ENCODE assay signal across 22 mouse cellular contexts in the genomic region with DNA sequence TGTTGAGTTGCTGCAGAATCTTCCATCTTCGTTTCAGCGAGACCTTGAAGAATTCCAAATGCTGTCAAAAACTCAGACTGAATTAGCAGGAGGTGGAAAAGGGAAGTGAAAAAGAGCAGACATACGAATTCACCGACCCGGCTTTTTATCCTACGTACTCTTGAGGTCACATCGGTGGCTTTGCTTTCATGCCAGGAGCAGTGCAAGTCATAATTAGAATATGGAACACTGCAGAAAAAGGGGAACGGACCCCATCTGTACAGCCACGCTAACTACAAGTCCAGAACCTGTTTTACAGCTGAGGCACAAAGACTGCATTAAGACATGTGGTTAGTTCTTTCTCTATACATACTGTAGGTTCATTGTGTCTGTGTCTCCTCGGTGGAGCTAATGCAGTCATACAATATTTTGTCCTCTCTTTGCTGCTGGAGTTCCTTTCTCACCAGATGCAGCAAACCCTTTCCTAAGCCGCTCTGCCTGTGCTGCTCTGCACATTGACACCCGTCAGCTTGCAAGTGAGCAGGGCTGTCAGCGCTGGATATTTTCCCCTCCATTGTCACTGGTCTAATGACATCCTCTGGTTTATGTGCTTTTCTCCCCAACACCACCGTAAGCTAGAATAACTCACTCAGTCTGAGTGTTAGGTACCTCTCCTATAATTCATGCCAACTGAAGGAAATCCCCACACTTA.
DNase-seq lines count a peak whose midpoint lies in the region; ATAC-seq and TF ChIP-seq lines count a peak whose summit lies in the region.
"Had no signal": no experiment of that assay in that cellular context is flagged by ENCODE, and none has a peak within 500 bp of the region (broad histone marks: within the 10 kb centered on the region; RNA-seq: fewer than 3 reads in every experiment).

No protein-coding gene starts in this region.

- H3K27ac ChIP-seq in heart, embryonic 13.5 days (replicated peaks) = no peak overlapping the region
- H3K27ac ChIP-seq in CH12.LX (ENCODE audit: insufficient read depth, low read depth) = no peak overlapping the region
- H3K27ac ChIP-seq in limb, embryonic 13.5 days = no peak overlapping the region; the same call in 1 of the 2 replicates
- H3K27ac ChIP-seq: heart, embryonic 15.5 days; hindbrain, embryonic 13.5 days; liver, embryonic 14.5 days had no signal

- H3K36me3 ChIP-seq in heart, embryonic 13.5 days = no peaks in the 10 kb centered on the region
- no peaks in the 10 kb centered on the region for H3K36me3 ChIP-seq in CH12.LX (replicated peaks in 1 of 2; ENCODE audit: control insufficient read depth in 1 of 2, insufficient read depth in 1 of 2, low read length in 1 of 2)
- no peaks in the 10 kb centered on the region for H3K36me3 ChIP-seq in limb, embryonic 13.5 days
- H3K36me3 ChIP-seq: heart, embryonic 15.5 days; hindbrain, embryonic 13.5 days had no signal

- H3K4me2 ChIP-seq in heart, embryonic 13.5 days = peak overlapping the region; percentile 22
- peak overlapping the region; percentile 88 for H3K4me2 ChIP-seq in CH12.LX (ENCODE audit: insufficient read depth, low read depth, poor library complexity, severe bottlenecking)
- peak overlapping the region; percentile 30 for H3K4me2 ChIP-seq in limb, embryonic 13.5 days (replicated peaks)
- H3K4me2 ChIP-seq: heart, embryonic 15.5 days; hindbrain, embryonic 13.5 days had no signal

- DNase-seq in heart, adult 8-10 months (ENCODE audit: low spot score) = no peak
- peak; percentile 58 for DNase-seq in CH12.LX (ENCODE audit: extremely low read depth)
- DNase-seq in frontal cortex, postnatal 14 days (ENCODE audit: low spot score in 2 of 2) = no peak
- no peak for DNase-seq in spleen, postnatal 36 days (ENCODE audit: low spot score in 2 of 2)
- DNase-seq: adrenal gland, adult 2 months; cerebellum, adult 9-11 months; gastrocnemius, postnatal 36 days; kidney, adult 8-10 months; kidney, postnatal 25 days; left cerebral cortex, postnatal 4 days; lung, postnatal 10 days; midbrain, embryonic 14.5 days; right cerebral cortex, postnatal 4 days; thymus, postnatal 25 days had no signal

- H3K9ac ChIP-seq in heart, embryonic 13.5 days = no peak overlapping the region
- no peak overlapping the region for H3K9ac ChIP-seq in CH12.LX (ENCODE audit: insufficient read depth, low read depth)
- no peak overlapping the region for H3K9ac ChIP-seq in limb, embryonic 13.5 days
- H3K9ac ChIP-seq: heart, embryonic 15.5 days; hindbrain, embryonic 13.5 days; liver, embryonic 14.5 days had no signal

- H3K9me3 ChIP-seq in heart, embryonic 13.5 days = no peaks in the 10 kb centered on the region
- no peaks in the 10 kb centered on the region for H3K9me3 ChIP-seq in CH12.LX (replicated peaks; ENCODE audit: low read length)
- H3K9me3 ChIP-seq in limb, embryonic 13.5 days = no peaks in the 10 kb centered on the region
- H3K9me3 ChIP-seq: heart, embryonic 15.5 days; hindbrain, embryonic 13.5 days; megakaryocyte, embryonic 14.5 days had no signal

- no peaks in the 10 kb centered on the region for H3K79me2 ChIP-seq in CH12.LX (replicated peaks; ENCODE audit: control insufficient read depth, extremely low read depth, insufficient read depth, poor library complexity, severe bottlenecking)

- no peak for TF ChIP-seq CTCF in CH12.LX (conservative IDR thresholded peaks at IDR 0.05 in 1 of 2, IDR thresholded peaks at IDR 0.05 in 1 of 2; ENCODE audit: low read depth in 2 of 2, low read length in 2 of 2)

- 56% methylated on average over 14 of the region's 14 CpGs for WGBS in heart, embryonic 13.5 days
- WGBS in limb, embryonic 13.5 days = 43% methylated on average over 14 of the region's 14 CpGs

- no peak for TF ChIP-seq RAD21 in CH12.LX (IDR thresholded peaks at IDR 0.05; ENCODE audit: low read depth, low read length)

- peaks cover 8% of the 10 kb centered on the region; the same call in 1 of the 2 replicates for H3K4me1 ChIP-seq in heart, embryonic 13.5 days
- H3K4me1 ChIP-seq in CH12.LX (ENCODE audit: control insufficient read depth in 1 of 2, insufficient read depth in 2 of 2) = peaks cover 4 to 13% of the 10 kb centered on the region in 2 experiments; a peak in 2 of 4 replicates
- H3K4me1 ChIP-seq in limb, embryonic 13.5 days = peaks cover 10% of the 10 kb centered on the region
- H3K4me1 ChIP-seq: megakaryocyte, embryonic 14.5 days had no signal

- TF ChIP-seq POLR2A in CH12.LX (IDR thresholded peaks at IDR 0.05; ENCODE audit: low read depth, low read length) = no peak

- H3K4me3 ChIP-seq in heart, embryonic 13.5 days = no peak overlapping the region
- H3K4me3 ChIP-seq in CH12.LX (replicated peaks in 1 of 3; ENCODE audit: low read depth in 2 of 3, low read length in 2 of 3, poor library complexity in 1 of 3) = no peak overlapping the region
- no peak overlapping the region for H3K4me3 ChIP-seq in limb, embryonic 13.5 days
- H3K4me3 ChIP-seq: heart, embryonic 15.5 days; hindbrain, embryonic 13.5 days; megakaryocyte, embryonic 14.5 days had no signal

- peak; percentile 83 for TF ChIP-seq EP300 in CH12.LX (IDR thresholded peaks at IDR 0.05; ENCODE audit: low read length)

- ATAC-seq in heart, embryonic 13.5 days (ENCODE audit: extremely low read depth, insufficient number of reproducible peaks, low FRiP score, low TSS enrichment) = no peak
- peak; percentile 99 for ATAC-seq in common myeloid progenitor, adult 5-6 weeks (replicated peaks; ENCODE audit: low read depth, poor library complexity, severe bottlenecking)
- ATAC-seq in limb, embryonic 13.5 days (ENCODE audit: low FRiP score, low read depth) = 0 out of 2 replicates have a peak, but pooled peaks have one; percentile 28
- ATAC-seq: inflammation-experienced regulatory T-cells, adult 6 months had no signal

- dilution Hi-C loops in CH12.LX (cut with MboI; ENCODE audit: extremely low pct_ligation_motif_present, extremely low pct_unique_long_range_greater_than_20kb, low sequenced_read_pairs) = no loop called here

- H3K27me3 ChIP-seq in heart, embryonic 13.5 days (replicated peaks) = no peaks in the 10 kb centered on the region
- no peaks in the 10 kb centered on the region for H3K27me3 ChIP-seq in CH12.LX (replicated peaks)
- H3K27me3 ChIP-seq in limb, embryonic 13.5 days = no peaks in the 10 kb centered on the region
- H3K27me3 ChIP-seq: heart, embryonic 15.5 days; hindbrain, embryonic 13.5 days; megakaryocyte, embryonic 14.5 days had no signal

- in situ Hi-C loops in CH12.LX (cut with MboI; ENCODE audit: low pct_ligation_motif_present, low pct_unique_long_range_greater_than_20kb, low sequenced_read_pairs) = no loop called here

TF ChIP-seq in CH12.LX, 34 proteins besides CTCF, POLR2A, EP300 and RAD21:
- 0 out of 2 replicates have a peak, but pooled peaks have one; percentile 48 for TF ChIP-seq JUND (conservative IDR thresholded peaks at IDR 0.05; ENCODE audit: low read depth, low read length)
- TF ChIP-seq RCOR1 (conservative IDR thresholded peaks at IDR 0.05; ENCODE audit: low read depth, low read length) = no peak
- no peak for TF ChIP-seq CHD2 (IDR thresholded peaks at IDR 0.05; ENCODE audit: low read length)
- TF ChIP-seq MXI1 (IDR thresholded peaks at IDR 0.05; ENCODE audit: low read depth, low read length) = no peak
- TF ChIP-seq UBTF (IDR thresholded peaks at IDR 0.05; ENCODE audit: low read depth, low read length) = no peak
- no peak for TF ChIP-seq PAX5 (IDR thresholded peaks at IDR 0.05; ENCODE audit: low read length)
- TF ChIP-seq MAX (IDR thresholded peaks at IDR 0.05; ENCODE audit: low read length) = no peak
- no peak; the same call in 1 of the 2 replicates for TF ChIP-seq ETS1 (conservative IDR thresholded peaks at IDR 0.05; ENCODE audit: low read depth, low read length)
- TF ChIP-seq MAFK (IDR thresholded peaks at IDR 0.05; ENCODE audit: insufficient replicate concordance, low read length) = 0 out of 2 replicates have a peak, but pooled peaks have one; percentile 33
- no peak for TF ChIP-seq MEF2A (IDR thresholded peaks at IDR 0.05; ENCODE audit: borderline replicate concordance, low read depth, low read length)
- TF ChIP-seq IRF4 (IDR thresholded peaks at IDR 0.05; ENCODE audit: low read depth, low read length) = peak; percentile 77
- TF ChIP-seq KAT2A (IDR thresholded peaks at IDR 0.05; ENCODE audit: insufficient replicate concordance, low read length) = no peak
- peak; percentile 27; the same call in 1 of the 2 replicates for TF ChIP-seq BHLHE40 (IDR thresholded peaks at IDR 0.05; ENCODE audit: low read depth, low read length)

Comparison
In these comparisons a context has a peak if more than half of its experiments do, and no peak if none do; other contexts are left out.
1. H3K4me2 ChIP-seq: peak in every context shown above with its lines; median percentile 88 in CH12.LX; 30 in limb, embryonic 13.5 days; 22 in heart, embryonic 13.5 days.